Mouse (Mus musculus) spleen, adult 2 months (tissue): ENCODE data around the gene Cc2d1a. TPM values are rescaled to one million over a fixed set of nuclear protein-coding genes. Genes with fewer than 3 reads are reported as not detected.

Experiments
- DNase-seq, 2 experiments: peaks; one replicate each; pipeline versions ENCODE4 v3.0.0 to v3.0.0-alpha.2; 2012 to 2021; ENCODE audit warnings: low spot score in 2 of 2, low read depth in 1 of 2
- H3K27ac ChIP-seq: fragments of 200-500 bp; 2 replicates; pipeline ENCODE4 v1.5.1; 2012; ENCODE audit warnings: low read length, inconsistent platforms; ENCODE audit not compliant: insufficient read depth
- H3K27me3 ChIP-seq: fragments of 200-500 bp; 2 replicates; pipeline ENCODE4 v1.6.1; 2012; ENCODE audit warnings: mild to moderate bottlenecking, moderate library complexity, low read length, inconsistent platforms; ENCODE audit not compliant: control insufficient read depth, insufficient read depth
- H3K36me3 ChIP-seq: fragments of 200-500 bp; 2 replicates; pipeline ENCODE4 v1.6.1; 2012; ENCODE audit warnings: mild to moderate bottlenecking, low read length, inconsistent platforms; ENCODE audit not compliant: control insufficient read depth, insufficient read depth
- H3K4me1 ChIP-seq: fragments of 200-500 bp; 2 replicates; pipeline ENCODE4 v1.6.1; 2011; ENCODE audit warnings: inconsistent platforms; ENCODE audit not compliant: control insufficient read depth, insufficient read depth, insufficient read length
- H3K4me3 ChIP-seq: fragments of 200-500 bp; 2 replicates; pipeline ENCODE4 v1.5.1; 2011; ENCODE audit warnings: mild to moderate bottlenecking, inconsistent platforms; ENCODE audit not compliant: insufficient read depth, insufficient read length; ENCODE audit errors: extremely low read depth
- CTCF ChIP-seq: fragments of 200-500 bp; IDR thresholded peaks from 2 replicates; pipeline ENCODE4 v1.5.1; 2011; ENCODE audit warnings: mild to moderate bottlenecking, inconsistent platforms; ENCODE audit not compliant: insufficient read depth, insufficient read length, insufficient replicate concordance; ENCODE audit errors: extremely low read depth
- POLR2A ChIP-seq: fragments of 200-500 bp; IDR thresholded peaks from 2 replicates; pipeline ENCODE4 v1.6.1; 2011; ENCODE audit warnings: low read depth, low read length, inconsistent platforms
- WGBS: fragments of 180-500 bp; shearing (Covaris S2); methylation state at CpG from one replicate; pipeline ENCODE4 v1.1.7; 2018; 5-methylcytosine and 5-hydroxymethylcytosine counted together
- polyA plus RNA-seq: library from polyadenylated mRNA; depleted of rRNA; stranded (reverse); fragments of >200 nt; gene quantifications from 2 replicates; pipeline ENCODE4 v1.2.3, GENCODE M21; 2012

The Cc2d1a gene
- polyA plus RNA-seq, 1 experiment = 21.0 TPM

GRCm38 (mm10) chr8:84177405-84177804 lies 29.7 kb upstream of the Cc2d1a start:
- H3K4me1 ChIP-seq = no peaks in the 10 kb centered on the region
- no peak for TF ChIP-seq POLR2A
- no peak for TF ChIP-seq CTCF
- 86% methylated on average over 3 of the region's 3 CpGs for WGBS
- H3K36me3 ChIP-seq = no peaks in the 10 kb centered on the region
- H3K27ac ChIP-seq = no peak overlapping the region
- no peaks in the 10 kb centered on the region for H3K27me3 ChIP-seq
- DNase-seq = no peak
- no peak overlapping the region for H3K4me3 ChIP-seq

DNA sequence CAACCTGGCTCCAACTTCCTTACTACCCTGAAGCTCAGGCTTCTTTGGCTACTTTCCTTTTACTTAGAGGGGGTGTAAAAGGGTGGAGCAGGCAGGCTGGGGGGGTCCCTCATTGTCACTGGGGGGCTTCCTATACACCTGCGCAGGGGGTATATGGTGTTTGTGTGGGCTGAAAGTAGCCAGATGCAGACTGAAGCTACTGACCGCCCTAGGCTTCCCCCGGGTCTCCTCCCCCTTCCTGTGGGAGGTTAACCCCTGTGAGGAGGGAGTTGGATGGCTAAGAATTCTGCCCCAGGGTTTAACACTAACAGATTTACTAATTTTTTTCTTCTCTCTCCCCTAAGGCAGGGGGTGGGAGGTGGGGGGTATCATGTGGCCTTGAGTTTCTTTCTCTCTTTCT lies 28.8 kb upstream of the Cc2d1a start:
- no peaks in the 10 kb centered on the region for H3K4me1 ChIP-seq
- H3K4me3 ChIP-seq = no peak overlapping the region
- no peak for DNase-seq
- TF ChIP-seq CTCF (no peak), POLR2A (no peak)
- no peak overlapping the region for H3K27ac ChIP-seq
- no peaks in the 10 kb centered on the region for H3K27me3 ChIP-seq
- no peaks in the 10 kb centered on the region for H3K36me3 ChIP-seq
- WGBS = 10% methylated on average over 3 of the region's 3 CpGs

DNA sequence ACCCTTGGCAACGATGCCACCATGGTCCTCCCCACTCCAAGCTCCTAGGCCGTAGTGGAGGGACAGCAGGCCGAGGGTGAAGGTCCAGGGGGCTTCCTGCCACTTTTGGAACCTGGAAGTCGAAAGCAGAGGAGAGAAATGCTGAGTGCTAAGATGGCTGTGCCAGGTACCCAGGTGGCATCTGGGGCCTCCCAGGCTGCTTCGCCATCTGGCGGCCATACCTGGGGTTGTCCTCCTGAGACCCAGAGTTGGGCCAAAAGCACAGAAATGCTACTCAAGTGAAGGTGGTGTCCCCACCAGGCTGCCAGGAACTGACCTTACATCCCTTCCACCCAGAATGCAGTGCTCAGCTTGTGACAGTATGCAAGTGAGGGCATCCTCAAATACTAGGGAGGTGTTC lies 26.1 kb upstream of the Cc2d1a start:
- Histone ChIP-seq H3K4me3 (no peak overlapping the region), H3K27ac (no peak overlapping the region), H3K4me1 (no peaks in the 10 kb centered on the region), H3K36me3 (no peaks in the 10 kb centered on the region), H3K27me3 (no peaks in the 10 kb centered on the region)
- TF ChIP-seq CTCF (peak; percentile 31; the same call in 1 of the 2 replicates), POLR2A (no peak)
- WGBS = 84% methylated on average over 6 of the region's 6 CpGs
- DNase-seq = peak in 1 of 2 experiments; percentile 20

DNA sequence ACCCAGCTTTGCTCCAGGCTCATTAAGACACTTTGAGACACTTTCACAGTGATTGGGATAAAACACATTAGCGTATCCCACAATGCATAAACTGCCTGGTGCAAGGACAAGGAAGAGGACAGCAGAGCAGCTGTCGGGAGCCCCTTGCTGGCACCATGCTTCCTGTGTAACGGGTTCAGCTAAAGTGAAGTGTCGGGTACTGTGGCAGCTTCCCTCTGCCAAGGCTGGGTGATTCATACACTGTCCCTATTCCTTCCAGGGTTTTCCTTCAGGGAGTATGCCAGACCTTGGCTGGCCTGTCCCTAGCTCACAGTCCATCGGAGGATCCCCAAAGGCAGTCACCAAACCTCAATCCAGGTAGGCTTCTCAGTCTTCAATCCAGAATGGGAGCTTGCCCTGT lies 22.4 kb upstream of the Cc2d1a start:
- Histone ChIP-seq H3K27me3 (no peaks in the 10 kb centered on the region), H3K36me3 (no peaks in the 10 kb centered on the region), H3K4me1 (no peaks in the 10 kb centered on the region), H3K4me3 (no peak overlapping the region), H3K27ac (no peak overlapping the region)
- WGBS = 84% methylated on average over 5 of the region's 5 CpGs
- DNase-seq = no peak
- no peak for TF ChIP-seq CTCF
- TF ChIP-seq POLR2A = no peak

DNA sequence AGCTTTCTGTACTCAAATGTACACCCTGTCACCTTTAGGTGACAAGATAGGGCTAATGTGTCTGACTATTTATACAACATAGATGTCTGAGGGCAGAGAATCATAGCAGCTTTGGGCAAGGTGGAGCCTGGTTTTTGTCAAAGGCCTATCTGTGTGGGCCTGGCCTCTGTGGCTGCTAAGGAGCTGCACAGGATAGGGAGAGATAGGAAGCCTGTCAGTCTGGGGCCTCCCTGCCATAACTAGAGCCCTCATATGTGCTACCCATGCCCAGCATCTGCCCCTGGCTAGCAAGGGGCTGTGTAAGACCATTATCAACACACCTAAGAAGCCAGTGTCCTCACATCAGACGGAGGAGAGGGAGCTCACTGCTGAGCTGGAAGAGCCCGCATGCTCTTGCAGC lies 20.0 kb upstream of the Cc2d1a start:
- 95% methylated on average over 2 of the region's 2 CpGs for WGBS

DNA sequence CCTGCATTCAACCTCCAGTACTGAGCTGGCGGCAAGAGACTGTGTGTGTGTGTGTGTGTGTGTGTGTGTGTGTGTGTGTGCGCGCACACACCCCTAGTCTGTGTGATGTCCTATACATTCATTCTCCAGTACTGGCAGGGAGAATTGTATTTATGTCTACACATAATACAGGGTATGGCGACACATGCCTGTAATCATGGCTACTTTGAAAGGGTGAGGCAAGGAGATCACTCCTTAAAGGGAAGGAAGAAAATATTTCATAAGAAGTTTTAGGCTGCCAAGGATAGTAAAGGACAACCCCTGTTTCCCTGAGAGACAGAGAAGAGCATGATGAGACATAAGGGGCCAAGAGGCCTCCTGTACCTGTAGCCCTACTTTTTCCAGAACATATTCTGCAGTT lies 9.9 kb upstream of the Cc2d1a start:
- H3K36me3 ChIP-seq = no peaks in the 10 kb centered on the region
- TF ChIP-seq CTCF (no peak), POLR2A (no peak)
- H3K4me1 ChIP-seq = no peaks in the 10 kb centered on the region
- H3K27me3 ChIP-seq = no peaks in the 10 kb centered on the region
- no peak for DNase-seq
- WGBS = 92% methylated on average over 4 of the region's 4 CpGs
- H3K4me3 ChIP-seq = no peak overlapping the region
- H3K27ac ChIP-seq = no peak overlapping the region

More for the DNA sequence above, 20.0 kb upstream of the Cc2d1a start:
- DNase-seq = no peak
- H3K27ac ChIP-seq = no peak overlapping the region
- no peaks in the 10 kb centered on the region for H3K4me1 ChIP-seq
- H3K36me3 ChIP-seq = no peaks in the 10 kb centered on the region
- no peak for TF ChIP-seq CTCF
- H3K4me3 ChIP-seq = no peak overlapping the region
- no peaks in the 10 kb centered on the region for H3K27me3 ChIP-seq

- no peaks in the 10 kb centered on the region for H3K36me3 ChIP-seq
- H3K27ac ChIP-seq = no peak overlapping the region
- H3K4me1 ChIP-seq = peaks cover 2% of the 10 kb centered on the region; the same call in 1 of the 2 replicates
- 80% methylated on average over 3 of the region's 3 CpGs for WGBS
- H3K27me3 ChIP-seq = no peaks in the 10 kb centered on the region
- no peak for DNase-seq
- no peak for TF ChIP-seq CTCF
- no peak for TF ChIP-seq POLR2A
- no peak overlapping the region for H3K4me3 ChIP-seq
These were observed 1.4 kb upstream of the Cc2d1a start for GRCm38 (mm10) chr8:84149181-84149580.
